Mouse (Mus musculus) stomach, postnatal 0 days (tissue): ENCODE data around the gene Arf5. TPM values are rescaled to one million over a fixed set of nuclear protein-coding genes. Genes with fewer than 3 reads are reported as not detected.

Experiments used
- ATAC-seq: fragments of 200-750 bp; cut with Nextera tagmentation; 2 replicates; pipeline ENCODE4 v1.8.0; 2017; ENCODE audit not compliant: low FRiP score, low TSS enrichment
- DNase-seq: peaks from one replicate; pipeline ENCODE4 v3.0.0-alpha.2; 2016; ENCODE audit warnings: low spot score
- H3K27ac ChIP-seq: fragments of 300-500 bp; sonication (generic); replicated peaks from 2 replicates; pipeline ENCODE4 v1.5.1; 2014; ENCODE audit warnings: mild to moderate bottlenecking, control low read depth
- H3K27me3 ChIP-seq: fragments of 300-500 bp; sonication (generic); 2 replicates; pipeline ENCODE4 v1.6.1; 2014; ENCODE audit warnings: low read length; ENCODE audit not compliant: control insufficient read depth, insufficient read depth
- H3K36me3 ChIP-seq: fragments of 300-500 bp; sonication (generic); 2 replicates; pipeline ENCODE4 v1.6.1; 2014; ENCODE audit warnings: low read length, mixed read lengths; ENCODE audit not compliant: control insufficient read depth, insufficient read depth
- H3K4me1 ChIP-seq: fragments of 300-500 bp; sonication (generic); replicated peaks from 2 replicates; pipeline ENCODE4 v1.6.1; 2014; ENCODE audit warnings: antibody characterized with exemption; ENCODE audit not compliant: control insufficient read depth, insufficient read depth
- H3K4me2 ChIP-seq: fragments of 300-500 bp; sonication (generic); replicated peaks from 2 replicates; pipeline ENCODE4 v1.6.1; 2014; ENCODE audit warnings: low read depth, mild to moderate bottlenecking, control low read depth, moderate library complexity
- H3K4me3 ChIP-seq: fragments of 300-500 bp; sonication (generic); 2 replicates; pipeline ENCODE4 v1.5.1; 2014; ENCODE audit warnings: low read depth, low read length, control low read depth
- H3K9ac ChIP-seq: fragments of 300-500 bp; sonication (generic); 2 replicates; pipeline ENCODE4 v1.6.1; 2014; ENCODE audit warnings: mild to moderate bottlenecking, low read length, control low read depth, mixed read lengths
- H3K9me3 ChIP-seq: fragments of 300-500 bp; sonication (generic); 2 replicates; pipeline ENCODE4 v1.6.1; 2016; ENCODE audit warnings: low read length; ENCODE audit not compliant: control insufficient read depth
- CTCF ChIP-seq: IDR thresholded peaks from 2 replicates; pipeline ENCODE4 v1.5.1; 2016; ENCODE audit warnings: antibody characterized with exemption, low read depth, mild to moderate bottlenecking, moderate library complexity
- EP300 ChIP-seq: optimal IDR thresholded peaks from 2 replicates; pipeline ENCODE3; 2016; ENCODE audit warnings: antibody characterized with exemption
- WGBS: fragments of 180-500 bp; shearing (Covaris S2); extraction: QIAGEN DNeasy Blood & Tissue Kit; methylation state at CpG from one replicate; pipeline ENCODE4 v1.1.7; 2014; 5-methylcytosine and 5-hydroxymethylcytosine counted together
- polyA plus RNA-seq: library from polyadenylated mRNA; unstranded; fragments of >200 nt; fragmentation: Nextera tagmentation; extraction: Ambion mirVana; gene quantifications from 2 replicates; pipeline ENCODE4 v1.2.1, GENCODE M21; 2015

Gene Arf5
- polyA plus RNA-seq, 1 experiment from 2014 or later = 296 TPM

DNA sequence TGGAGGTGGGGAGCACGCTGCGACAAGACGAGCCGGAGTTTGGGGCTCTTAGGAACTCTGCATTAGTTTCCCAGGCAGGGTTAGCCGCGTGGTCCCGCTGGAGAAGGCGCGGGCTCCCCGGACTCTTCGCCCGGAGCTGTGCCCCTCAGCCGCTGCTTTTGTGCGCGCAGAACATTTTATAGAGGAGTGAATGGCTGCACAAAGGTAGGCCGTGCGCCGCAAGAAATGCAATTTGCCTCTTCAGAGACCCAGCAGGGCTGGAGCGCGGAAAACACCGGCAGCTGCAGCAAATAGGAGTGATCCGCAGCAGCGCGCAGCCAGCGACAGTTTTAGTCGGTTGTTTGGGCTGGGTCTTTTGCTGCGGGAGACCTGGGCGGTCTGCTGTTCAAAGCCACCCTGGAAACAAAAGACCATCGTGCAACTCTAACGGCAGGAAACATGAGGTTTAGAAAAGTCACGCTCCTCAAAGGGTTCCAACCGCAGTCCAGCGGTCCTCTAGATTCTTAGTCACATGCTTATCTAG is 25.6 kb upstream of the Arf5 start, which contains the start of gene Zfp800:
Zfp800 (minus strand) TSS at position 325 of the 523 bp plus-strand sequence.
- H3K4me1 ChIP-seq = no peaks in the 10 kb centered on the region
- H3K4me3 ChIP-seq = peak within 1 kb of the TSS; percentile 41
- no peaks in the 10 kb centered on the region; the same call in 1 of the 2 replicates for H3K27me3 ChIP-seq
- no peak for ATAC-seq
- peak within 1 kb of the TSS; percentile 82 for H3K4me2 ChIP-seq
- no peak for TF ChIP-seq CTCF
- TF ChIP-seq EP300 = no peak
- peak within 1 kb of the TSS; percentile 28; the same call in 1 of the 2 replicates for H3K9ac ChIP-seq
- no peak within 1 kb of the TSS for H3K27ac ChIP-seq
- no peaks in the 10 kb centered on the region for H3K9me3 ChIP-seq
- DNase-seq = peak; percentile 21
- WGBS = under 1% methylated on average over 33 of the region's 33 CpGs
- H3K36me3 ChIP-seq = no peaks in the 10 kb centered on the region

GRCm38 (mm10) chr6:28398726-28399125 is 24.6 kb upstream of the Arf5 start:
- no peak for ATAC-seq
- no peaks in the 10 kb centered on the region for H3K9me3 ChIP-seq
- no peak overlapping the region for H3K4me2 ChIP-seq
- no peaks in the 10 kb centered on the region for H3K36me3 ChIP-seq
- H3K27me3 ChIP-seq = no peaks in the 10 kb centered on the region; the same call in 1 of the 2 replicates
- 81% methylated on average over 3 of the region's 3 CpGs for WGBS
- H3K9ac ChIP-seq = no peak overlapping the region
- TF ChIP-seq EP300 (no peak), CTCF (peak; percentile 37)
- DNase-seq = no peak
- no peaks in the 10 kb centered on the region for H3K4me1 ChIP-seq
- no peak overlapping the region for H3K4me3 ChIP-seq
- H3K27ac ChIP-seq = no peak overlapping the region

DNA sequence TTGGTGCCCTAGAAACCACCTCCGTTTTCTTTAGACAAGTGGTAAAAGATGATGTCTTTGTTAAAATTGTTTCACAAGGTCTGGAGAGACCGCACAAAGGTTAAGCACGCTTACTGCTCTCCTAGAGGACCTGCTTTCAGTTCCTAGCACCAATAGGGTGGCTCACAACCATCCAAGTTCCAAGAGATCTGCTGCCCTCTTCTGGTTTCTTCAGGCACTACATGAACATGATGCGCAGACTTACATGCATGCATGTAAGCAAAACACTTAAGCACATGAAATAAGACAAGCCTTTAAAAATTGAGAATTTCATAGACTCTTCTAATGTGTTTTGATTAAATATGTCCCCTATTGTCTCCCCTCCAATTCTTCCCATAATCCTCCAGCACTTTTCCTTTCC is 23.6 kb upstream of the Arf5 start:
- Histone ChIP-seq H3K27me3 (no peaks in the 10 kb centered on the region; the same call in 1 of the 2 replicates), H3K27ac (no peak overlapping the region), H3K36me3 (no peaks in the 10 kb centered on the region), H3K4me3 (no peak overlapping the region), H3K9me3 (no peaks in the 10 kb centered on the region), H3K4me1 (no peaks in the 10 kb centered on the region), H3K9ac (no peak overlapping the region), H3K4me2 (no peak overlapping the region)
- ATAC-seq = no peak
- peak; percentile 43 for TF ChIP-seq CTCF
- no peak for TF ChIP-seq EP300
- no peak for DNase-seq
- WGBS = 88% methylated on average over 4 of the region's 4 CpGs

- Histone ChIP-seq H3K9ac (no peak overlapping the region), H3K4me1 (no peaks in the 10 kb centered on the region), H3K27ac (no peak overlapping the region), H3K4me3 (no peak overlapping the region), H3K36me3 (no peaks in the 10 kb centered on the region), H3K27me3 (no peaks in the 10 kb centered on the region), H3K9me3 (no peaks in the 10 kb centered on the region), H3K4me2 (no peak overlapping the region)
- no peak for TF ChIP-seq CTCF
- TF ChIP-seq EP300 = no peak
- ATAC-seq (no peak), DNase-seq (no peak)
- WGBS = 72% methylated on average over 9 of the region's 9 CpGs
Observed at GRCm38 (mm10) chr6:28410053-28410452, 13.3 kb upstream of the Arf5 start.

- Histone ChIP-seq H3K27ac (no peak overlapping the region), H3K4me1 (no peaks in the 10 kb centered on the region), H3K36me3 (0 out of 2 replicates have a peak, but pooled peaks cover 3% of the 10 kb centered on the region), H3K27me3 (no peaks in the 10 kb centered on the region), H3K4me2 (no peak overlapping the region), H3K4me3 (no peak overlapping the region), H3K9me3 (no peaks in the 10 kb centered on the region), H3K9ac (no peak overlapping the region)
- WGBS = 54% methylated on average over 2 of the region's 2 CpGs
- DNase-seq (no peak), ATAC-seq (no peak)
- TF ChIP-seq CTCF = no peak
Observed at GRCm38 (mm10) chr6:28411236-28411635, 12.1 kb upstream of the Arf5 start.

GRCm38 (mm10) chr6:28416981-28417380 is 6.4 kb upstream of the Arf5 start:
- Histone ChIP-seq H3K4me2 (no peak overlapping the region), H3K4me3 (no peak overlapping the region), H3K36me3 (peaks cover 15% of the 10 kb centered on the region), H3K9ac (no peak overlapping the region), H3K4me1 (peaks cover 7% of the 10 kb centered on the region; the same call in 1 of the 2 replicates), H3K27me3 (no peaks in the 10 kb centered on the region), H3K27ac (no peak overlapping the region), H3K9me3 (no peaks in the 10 kb centered on the region)
- WGBS = 62% methylated on average over 4 of the region's 4 CpGs
- TF ChIP-seq EP300 (no peak), CTCF (no peak)
- DNase-seq = no peak
- ATAC-seq = no peak
